Mouse (Mus musculus): Measurements from ENCODE around the gene Apoc2.
"Not testable (repeated sequence)": the region's sequence is repeated elsewhere in the genome, so short reads cannot be mapped to it uniquely, and the experiment has no call there.

The Apoc2 gene

GRCm38 (mm10) chr7:19699827-19700148 lies 22.0 kb upstream of the Apoc2 start:
- in situ Hi-C loops (cut with MboI) = no loop called here

- in situ Hi-C loops (cut with MboI) = no loop called here
Observed at GRCm38 (mm10) chr7:19698907-19699826, 21.4 kb upstream of the Apoc2 start, which contains the start of gene Apoe. Gene Apoe (minus strand): TSS chr7:19699188.

GRCm38 (mm10) chr7:19697949-19698906 lies 20.5 kb upstream of the Apoc2 start:
- in situ Hi-C loops (cut with MboI) = no loop called here

- in situ Hi-C loops (cut with MboI) = no loop called here
Observed at GRCm38 (mm10) chr7:19696336-19696873, 18.7 kb upstream of the Apoc2 start.

- in situ Hi-C loops (cut with MboI) = no loop called here
Observed at GRCm38 (mm10) chr7:19695881-19696280, 18.1 kb upstream of the Apoc2 start.

- in situ Hi-C loops (cut with MboI) = no loop called here
Observed at GRCm38 (mm10) chr7:19695213-19695594, 17.5 kb upstream of the Apoc2 start.

- in situ Hi-C loops (cut with MboI) = no loop called here
Observed at GRCm38 (mm10) chr7:19694336-19695212, 16.8 kb upstream of the Apoc2 start.

GRCm38 (mm10) chr7:19693421-19693820 lies 15.7 kb upstream of the Apoc2 start:
- in situ Hi-C loops (cut with MboI) = no loop called here

GRCm38 (mm10) chr7:19691873-19692865 lies 14.4 kb upstream of the Apoc2 start, which contains the start of gene Apoc1:
Gene Apoc1 (minus strand): TSS chr7:19692660.
- in situ Hi-C loops (cut with MboI) = no loop called here

- in situ Hi-C loops (cut with MboI) = no loop called here
Observed at GRCm38 (mm10) chr7:19691434-19691833, 13.7 kb upstream of the Apoc2 start.

GRCm38 (mm10) chr7:19690845-19691244 lies 13.1 kb upstream of the Apoc2 start:
- in situ Hi-C loops (cut with MboI) = no loop called here

GRCm38 (mm10) chr7:19688611-19689010 lies 10.9 kb upstream of the Apoc2 start:
- in situ Hi-C loops (cut with MboI) = no loop called here

- in situ Hi-C loops (cut with MboI) = no loop called here
Observed at GRCm38 (mm10) chr7:19688101-19688500, 10.4 kb upstream of the Apoc2 start.

- in situ Hi-C loops (cut with MboI) = not testable (repeated sequence)
Observed at GRCm38 (mm10) chr7:19686927-19687583, 9.3 kb upstream of the Apoc2 start.

GRCm38 (mm10) chr7:19686521-19686920 lies 8.8 kb upstream of the Apoc2 start:
- in situ Hi-C loops (cut with MboI) = no loop called here

- in situ Hi-C loops (cut with MboI) = no loop called here
Observed at GRCm38 (mm10) chr7:19685374-19685773, 7.6 kb upstream of the Apoc2 start.

GRCm38 (mm10) chr7:19683771-19684201 lies 6.0 kb upstream of the Apoc2 start:
- in situ Hi-C loops (cut with MboI) = no loop called here

- in situ Hi-C loops (cut with MboI) = no loop called here
Observed at GRCm38 (mm10) chr7:19682979-19683378, 5.2 kb upstream of the Apoc2 start.

- in situ Hi-C loops (cut with MboI) = no loop called here
Observed at GRCm38 (mm10) chr7:19681202-19681694, 3.5 kb upstream of the Apoc2 start, which contains the start of the genes Gm44805 and Apoc4. Gene Gm44805 (minus strand): TSS chr7:19681423. Gene Apoc4 (minus strand): TSS chr7:19681479.

Data from mature B cell (primary cell).